Mouse (Mus musculus) brain, embryonic 14.5 days (tissue): ENCODE results near the gene Creb3l4. TPM values are rescaled to one million over a fixed set of nuclear protein-coding genes. Genes with fewer than 3 reads are reported as not detected.

ENCODE experiments used
- DNase-seq: peaks from one replicate; pipeline ENCODE4 v3.0.0-alpha.2; 2011; ENCODE audit warnings: low read depth
- CTCF ChIP-seq: fragments of 200-500 bp; IDR thresholded peaks from 2 replicates; pipeline ENCODE4 v1.5.1; 2012; ENCODE audit warnings: inconsistent platforms, mild to moderate bottlenecking, moderate library complexity, borderline replicate concordance; ENCODE audit not compliant: insufficient read depth, insufficient read length; ENCODE audit errors: extremely low read depth
- POLR2A ChIP-seq: fragments of 200-500 bp; IDR thresholded peaks from 2 replicates; pipeline ENCODE4 v1.6.1; 2012; ENCODE audit warnings: mild to moderate bottlenecking, inconsistent platforms, borderline replicate concordance; ENCODE audit not compliant: poor library complexity, insufficient read depth, insufficient read length, severe bottlenecking; ENCODE audit errors: extremely low read depth
- polyA plus RNA-seq: library from polyadenylated mRNA; depleted of rRNA; stranded (reverse); fragments of >200 nt; gene quantifications from 2 replicates; pipeline ENCODE4 v1.2.3, GENCODE M21; 2012

The Creb3l4 gene
- polyA plus RNA-seq, 1 experiment: 1.3 TPM

- TF ChIP-seq CTCF (no peak), POLR2A (peak; percentile 35; the same call in 1 of the 2 replicates)
- peak; percentile 98 for DNase-seq
Observed at GRCm38 (mm10) chr3:90247960-90248745, 4.8 kb upstream of the Creb3l4 start, which contains the start of gene Slc39a1. TSS of gene Slc39a1 (plus strand) at chr3:90248172.

- no peak for DNase-seq
- no peak for TF ChIP-seq POLR2A
- TF ChIP-seq CTCF: no peak
Observed at GRCm38 (mm10) chr3:90247630-90247959, 4.3 kb upstream of the Creb3l4 start.

- no peak for DNase-seq
- TF ChIP-seq CTCF: no peak
- TF ChIP-seq POLR2A: no peak
Observed at GRCm38 (mm10) chr3:90245406-90245805, 2.1 kb upstream of the Creb3l4 start.

- no peak for DNase-seq
- TF ChIP-seq POLR2A (no peak), CTCF (no peak)
Observed at GRCm38 (mm10) chr3:90241669-90242358, 1.5 kb downstream of the Creb3l4 start.

- no peak for DNase-seq
Observed at GRCm38 (mm10) chr3:90241251-90241650, 2.1 kb downstream of the Creb3l4 start.

GRCm38 (mm10) chr3:90231507-90232333 is 11.6 kb downstream of the Creb3l4 start, which contains the start of gene Jtb:
TSS of gene Jtb (plus strand) at chr3:90231597.
- peak; percentile 99 for DNase-seq
- TF ChIP-seq CTCF: no peak
- TF ChIP-seq POLR2A: peak; percentile 85; the same call in 1 of the 2 replicates

More at GRCm38 (mm10) chr3:90241251-90241650, 2.1 kb downstream of the Creb3l4 start:
- no peak for TF ChIP-seq POLR2A
- no peak for TF ChIP-seq CTCF

- TF ChIP-seq POLR2A: no peak
- TF ChIP-seq CTCF: no peak
- no peak for DNase-seq
Observed at GRCm38 (mm10) chr3:90231075-90231474, 12.2 kb downstream of the Creb3l4 start.

- no peak for DNase-seq
- TF ChIP-seq CTCF (no peak), POLR2A (no peak)
Observed at GRCm38 (mm10) chr3:90224331-90224730, 19.0 kb downstream of the Creb3l4 start.

GRCm38 (mm10) chr3:90222941-90223340 is 20.4 kb downstream of the Creb3l4 start:
- no peak for TF ChIP-seq POLR2A
- TF ChIP-seq CTCF: no peak
- DNase-seq: no peak

GRCm38 (mm10) chr3:90222455-90222854 is 20.9 kb downstream of the Creb3l4 start:
- DNase-seq: no peak
- no peak for TF ChIP-seq CTCF
- no peak for TF ChIP-seq POLR2A

GRCm38 (mm10) chr3:90221123-90221522 is 22.2 kb downstream of the Creb3l4 start:
- no peak for DNase-seq
- TF ChIP-seq CTCF (no peak), POLR2A (no peak)

- TF ChIP-seq CTCF: no peak
- TF ChIP-seq POLR2A: 0 out of 2 replicates have a peak, but pooled peaks have one; percentile 23
- DNase-seq: peak; percentile 67
Observed at GRCm38 (mm10) chr3:90220531-90220951, 22.8 kb downstream of the Creb3l4 start.
